ENCODE assay signal across 19 mouse cellular contexts in the genomic region with DNA sequence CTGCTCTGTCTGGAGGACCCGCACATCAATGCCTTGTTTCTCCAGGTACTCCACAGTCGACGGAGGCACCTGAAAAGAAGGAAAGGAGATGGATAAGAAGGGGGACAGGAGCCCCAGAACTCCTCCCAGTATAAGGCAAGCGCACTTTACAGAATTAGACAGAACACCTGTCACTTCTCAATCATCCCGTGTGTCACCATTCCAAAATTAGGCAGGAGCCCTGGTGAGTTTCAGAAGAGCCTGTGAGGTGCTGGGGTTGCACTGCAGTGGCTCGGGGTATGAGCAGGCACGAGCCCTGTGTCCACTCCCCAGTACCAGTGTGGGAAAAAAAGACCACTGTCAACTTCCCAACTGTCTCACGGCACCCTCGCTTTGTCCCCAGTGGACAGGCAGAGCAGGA.
"Had no signal": no experiment of that assay in that cellular context is flagged by ENCODE, and none has a peak within 500 bp of the region (broad histone marks: within the 10 kb centered on the region; RNA-seq: fewer than 3 reads in every experiment).

No protein-coding gene starts in this region.

- H3K9me3 ChIP-seq: limb, embryonic 15.5 days; midbrain, embryonic 12.5 days; midbrain, embryonic 15.5 days; neural tube, embryonic 13.5 days had no signal

- ATAC-seq: liver, postnatal 0 days; lung, postnatal 0 days; midbrain, embryonic 15.5 days had no signal

- H3K27me3 ChIP-seq: limb, embryonic 15.5 days; midbrain, embryonic 12.5 days; midbrain, embryonic 15.5 days; neural tube, embryonic 13.5 days had no signal

- H3K4me2 ChIP-seq: limb, embryonic 15.5 days; liver, embryonic 11.5 days; lung, embryonic 14.5 days; midbrain, embryonic 12.5 days; midbrain, embryonic 15.5 days; neural tube, embryonic 13.5 days had no signal

- H3K36me3 ChIP-seq: midbrain, embryonic 12.5 days; midbrain, embryonic 15.5 days had no signal

- H3K4me3 ChIP-seq: limb, embryonic 15.5 days; midbrain, embryonic 12.5 days; midbrain, embryonic 15.5 days; neural tube, embryonic 13.5 days had no signal

- H3K4me1 ChIP-seq: limb, embryonic 15.5 days; midbrain, embryonic 12.5 days; midbrain, embryonic 15.5 days; neural tube, embryonic 13.5 days had no signal

- DNase-seq: kidney, adult 9 months; kidney, postnatal 14 days; kidney, postnatal 4 days; liver, postnatal 0 days; lung, embryonic 14.5 days; retina, postnatal 1 day; right cerebral cortex, postnatal 25 days; thymus, adult 2 months; thymus, postnatal 14 days; thymus, postnatal 4 days had no signal

- H3K9ac ChIP-seq: limb, embryonic 15.5 days; liver, embryonic 14.5 days; liver, postnatal 0 days; lung, embryonic 14.5 days; midbrain, embryonic 12.5 days; midbrain, embryonic 15.5 days; neural tube, embryonic 13.5 days had no signal

- H3K27ac ChIP-seq: limb, embryonic 15.5 days; liver, embryonic 14.5 days; macrophage; midbrain, embryonic 12.5 days; midbrain, embryonic 15.5 days; neural tube, embryonic 13.5 days; stomach, postnatal 0 days had no signal
